Comparison of ENCODE assay signal across 8 mouse cellular contexts in genomic region chr11:115172825-115173287, GRCm38 (mm10). TPM values are rescaled to one million over a fixed set of nuclear protein-coding genes. Genes with fewer than 3 reads are reported as not detected.
DNase-seq lines count a peak whose midpoint lies in the region; ATAC-seq and TF ChIP-seq lines count a peak whose summit lies in the region.

No protein-coding gene starts in this region.

- peaks cover 7% of the 10 kb centered on the region for H3K79me2 ChIP-seq in MEL (ENCODE audit: control insufficient read depth, insufficient read depth, low read length, poor library complexity)

- TF ChIP-seq RAD21 in MEL (IDR thresholded peaks at IDR 0.05; ENCODE audit: low read depth, low read length), result no peak

- H3K27ac ChIP-seq in MEL (ENCODE audit: control insufficient read depth, low read depth, low read length), result no peak overlapping the region
- H3K27ac ChIP-seq in heart, embryonic 14.5 days (replicated peaks in 1 of 2; ENCODE audit: control insufficient read depth in 1 of 2, insufficient read depth in 1 of 2, low read depth in 2 of 2, low read length in 2 of 2), result no peak overlapping the region
- no peak overlapping the region; the same call in 1 of the 2 replicates for H3K27ac ChIP-seq in kidney, embryonic 16.5 days (ENCODE audit: low read length)

- H3K27me3 ChIP-seq in MEL (ENCODE audit: control insufficient read depth in 1 of 2, insufficient read depth in 2 of 2, low read length in 2 of 2), result no peaks in the 10 kb centered on the region
- no peaks in the 10 kb centered on the region for H3K27me3 ChIP-seq in heart, embryonic 14.5 days (ENCODE audit: control insufficient read depth, insufficient read depth, low read length)
- no peaks in the 10 kb centered on the region for H3K27me3 ChIP-seq in kidney, embryonic 16.5 days (ENCODE audit: insufficient read depth, low read length)

- H3K9ac ChIP-seq in MEL (ENCODE audit: control insufficient read depth, low read depth, low read length, poor library complexity, severe bottlenecking), result no peak overlapping the region
- H3K9ac ChIP-seq in heart, embryonic 14.5 days (ENCODE audit: low read length), result no peak overlapping the region
- H3K9ac ChIP-seq in kidney, embryonic 16.5 days (replicated peaks; ENCODE audit: low read length), result peak overlapping the region; percentile 35; the same call in 1 of the 2 replicates

- no peak overlapping the region for H3K4me3 ChIP-seq in MEL (ENCODE audit: control insufficient read depth in 1 of 2, insufficient read depth in 1 of 2, low read depth in 2 of 2, low read length in 2 of 2)
- H3K4me3 ChIP-seq in heart, embryonic 14.5 days (ENCODE audit: control insufficient read depth in 1 of 2, insufficient read depth in 1 of 2, low read depth in 1 of 2, low read length in 2 of 2), result no peak overlapping the region
- no peak overlapping the region for H3K4me3 ChIP-seq in kidney, embryonic 16.5 days (ENCODE audit: low read length)

- 25% methylated on average over 4 of the region's 4 CpGs for WGBS in heart, embryonic 14.5 days
- 25% methylated on average over 4 of the region's 4 CpGs for WGBS in kidney, embryonic 16.5 days

- 0 out of 2 replicates have a peak overlapping the region, but pooled peaks have one; percentile 2 for H3K4me2 ChIP-seq in heart, embryonic 14.5 days (ENCODE audit: low read length)
- peak overlapping the region; percentile 22; the same call in 1 of the 2 replicates for H3K4me2 ChIP-seq in kidney, embryonic 16.5 days (replicated peaks; ENCODE audit: low read depth, low read length)

- DNase-seq in CD4-positive, CD25-positive, alpha-beta regulatory T cell, adult 2 months (ENCODE audit: low read depth, low spot score), result peak; percentile 56
- DNase-seq in MEL (ENCODE audit: low read depth, low spot score), result peak; percentile 51
- peak; percentile 45 for DNase-seq in mesoderm, embryonic 11.5 days (ENCODE audit: low read depth, low spot score)
- no peak for DNase-seq in left cerebral cortex, adult 8-10 months (ENCODE audit: low spot score in 2 of 2)
- DNase-seq in spleen, postnatal 4 days (ENCODE audit: low spot score in 2 of 2), result no peak
- DNase-seq in spleen, postnatal 10 days (ENCODE audit: low spot score in 2 of 2), result no peak

- H3K9me3 ChIP-seq in MEL (replicated peaks; ENCODE audit: insufficient read depth, low read length), result no peaks in the 10 kb centered on the region
- no peaks in the 10 kb centered on the region for H3K9me3 ChIP-seq in heart, embryonic 14.5 days (ENCODE audit: control insufficient read depth, low read length)
- no peaks in the 10 kb centered on the region for H3K9me3 ChIP-seq in kidney, embryonic 16.5 days (ENCODE audit: low read length)

- H3K36me3 ChIP-seq in MEL (ENCODE audit: control insufficient read depth in 1 of 2, insufficient read depth in 2 of 2, low read length in 2 of 2), result peaks cover 2 to 8% of the 10 kb centered on the region in 2 experiments; a peak in 3 of 4 replicates
- no peaks in the 10 kb centered on the region for H3K36me3 ChIP-seq in heart, embryonic 14.5 days (ENCODE audit: control insufficient read depth, insufficient read depth, low read length)
- no peaks in the 10 kb centered on the region for H3K36me3 ChIP-seq in kidney, embryonic 16.5 days (ENCODE audit: insufficient read depth, low read length)

- H3K4me1 ChIP-seq in MEL (ENCODE audit: control insufficient read depth in 1 of 2, insufficient read depth in 2 of 2, low read length in 2 of 2), result no peaks in the 10 kb centered on the region; a peak in 1 of 4 replicates
- H3K4me1 ChIP-seq in heart, embryonic 14.5 days (ENCODE audit: control insufficient read depth in 2 of 2, insufficient read depth in 2 of 2, low read length in 2 of 2), result peaks cover 20 to 35% of the 10 kb centered on the region in 2 experiments
- H3K4me1 ChIP-seq in kidney, embryonic 16.5 days (ENCODE audit: insufficient read depth, low read length), result peaks cover 73% of the 10 kb centered on the region

- no peak for TF ChIP-seq EP300 in MEL (IDR thresholded peaks at IDR 0.05; ENCODE audit: low read depth in 1 of 2, low read length in 2 of 2)

- no peak for TF ChIP-seq CTCF in MEL (IDR thresholded peaks at IDR 0.05 in 2 of 3, conservative IDR thresholded peaks at IDR 0.05 in 1 of 3; ENCODE audit: control insufficient read depth in 1 of 3, insufficient read depth in 1 of 3, low read depth in 2 of 3, low read length in 3 of 3, poor library complexity in 1 of 3, severe bottlenecking in 1 of 3)

- no peak for TF ChIP-seq POLR2A in MEL (IDR thresholded peaks at IDR 0.05; ENCODE audit: control insufficient read depth in 1 of 2, insufficient read depth in 1 of 2, low read depth in 1 of 2, low read length in 2 of 2, poor library complexity in 1 of 2)

- ATAC-seq in heart, embryonic 14.5 days (ENCODE audit: insufficient number of reproducible peaks, insufficient read depth, low FRiP score, low read depth), result 0 out of 2 replicates have a peak, but pooled peaks have one; percentile 37
- no peak; the same call in 1 of the 2 replicates for ATAC-seq in kidney, embryonic 16.5 days (ENCODE audit: low FRiP score, low TSS enrichment)

TF ChIP-seq in MEL, 35 proteins besides CTCF, POLR2A, EP300 and RAD21:
- TF ChIP-seq GATA1 (IDR thresholded peaks at IDR 0.05; ENCODE audit: low read depth, low read length), result no peak
- peak; percentile 25; the same call in 1 of the 2 replicates for TF ChIP-seq MAFK (IDR thresholded peaks at IDR 0.05; ENCODE audit: borderline replicate concordance, low read depth, low read length)

RNA-seq across cellular contexts. Expression of gene Slc9a3r1, which starts 9.7 kb away (rescaled TPM):
- total RNA-seq in MEL (2012; rRNA removed), result 124 and 127 TPM in 2 replicates
- 100 to 1,000 TPM in 1 of 2 experiments, not detected in 1; 112 TPM for polyA plus RNA-seq in MEL (2012; ENCODE audit: insufficient read depth in 1 of 2, insufficient read length in 2 of 2, low read depth in 1 of 2, low replicate concordance in 2 of 2, missing spikeins in 1 of 2)
- 18.0 and 21.9 TPM in 2 replicates for polyA plus RNA-seq in heart, embryonic 14.5 days (2014; fragmentation: Nextera tagmentation; extraction: Ambion mirVana)
- polyA plus RNA-seq in kidney, embryonic 16.5 days (2015; fragmentation: Nextera tagmentation; extraction: Ambion mirVana), result 165 and 170 TPM in 2 replicates
- total RNA-seq in left cerebral cortex, adult 8-10 months (2022), result 10 to 100 TPM; 63.4 to 73.8 (median 67.8) TPM

RNA-seq across cellular contexts. Expression of gene Tmem104, which starts 14.4 kb away (rescaled TPM):
- total RNA-seq in MEL (2012; rRNA removed), result 23.4 and 24.8 TPM in 2 replicates
- polyA plus RNA-seq in MEL (2012; ENCODE audit: insufficient read depth in 1 of 2, insufficient read length in 2 of 2, low read depth in 1 of 2, low replicate concordance in 2 of 2, missing spikeins in 1 of 2), result 10 to 100 TPM in 1 of 2 experiments, not detected in 1; 21.9 TPM
- 6.5 and 8.4 TPM in 2 replicates for polyA plus RNA-seq in heart, embryonic 14.5 days (2014; fragmentation: Nextera tagmentation; extraction: Ambion mirVana)
- polyA plus RNA-seq in kidney, embryonic 16.5 days (2015; fragmentation: Nextera tagmentation; extraction: Ambion mirVana), result 11.7 and 13.8 TPM in 2 replicates
- total RNA-seq in left cerebral cortex, adult 8-10 months (2022), result 10 to 100 TPM; 14.0 to 24.5 (median 16.9) TPM

RNA-seq across cellular contexts. Expression of gene Nat9, which starts 14.8 kb away (rescaled TPM):
- 80.2 and 92.4 TPM in 2 replicates for total RNA-seq in MEL (2012; rRNA removed)
- polyA plus RNA-seq in MEL (2012; ENCODE audit: insufficient read depth in 1 of 2, insufficient read length in 2 of 2, low read depth in 1 of 2, low replicate concordance in 2 of 2, missing spikeins in 1 of 2), result 10 to 100 TPM in 1 of 2 experiments, not detected in 1; 46.1 TPM
- polyA plus RNA-seq in heart, embryonic 14.5 days (2014; fragmentation: Nextera tagmentation; extraction: Ambion mirVana), result 16.5 and 16.6 TPM in 2 replicates
- 28.0 and 29.7 TPM in 2 replicates for polyA plus RNA-seq in kidney, embryonic 16.5 days (2015; fragmentation: Nextera tagmentation; extraction: Ambion mirVana)
- total RNA-seq in left cerebral cortex, adult 8-10 months (2022), result 10 to 100 TPM; 27.0 to 33.4 (median 29.6) TPM

RNA-seq across cellular contexts. Expression of gene Cd300lf, which starts 39.1 kb away (rescaled TPM):
- 0.12 and 0.26 TPM in 2 replicates for total RNA-seq in MEL (2012; rRNA removed)
- under 1 TPM in 1 of 2 experiments, not detected in 1; 0.46 TPM for polyA plus RNA-seq in MEL (2012; ENCODE audit: insufficient read depth in 1 of 2, insufficient read length in 2 of 2, low read depth in 1 of 2, low replicate concordance in 2 of 2, missing spikeins in 1 of 2)
- polyA plus RNA-seq in heart, embryonic 14.5 days (2014; fragmentation: Nextera tagmentation; extraction: Ambion mirVana), result 0.22 and 0.61 TPM in 2 replicates
- 0.52 and 0.53 TPM in 2 replicates for polyA plus RNA-seq in kidney, embryonic 16.5 days (2015; fragmentation: Nextera tagmentation; extraction: Ambion mirVana)
- 1 to 10 TPM in 2 of 4 experiments, under 1 TPM in 2; 0.30 to 2.6 (median 0.83) TPM for total RNA-seq in left cerebral cortex, adult 8-10 months (2022)

Comparison
In these comparisons a context has a peak if more than half of its experiments do, and no peak if none do; other contexts are left out.
1. DNase-seq: peak in CD4-positive, CD25-positive, alpha-beta regulatory T cell, adult 2 months (single experiment), MEL (single experiment) and mesoderm, embryonic 11.5 days (single experiment); none in left cerebral cortex, adult 8-10 months (0 of 2), spleen, postnatal 4 days (0 of 2) and spleen, postnatal 10 days (0 of 2).